Mouse (Mus musculus) right cerebral cortex, postnatal 10 days (tissue): ENCODE measurements around the gene Cadm2.

Experiments
- DNase-seq, 2 experiments: peaks; one replicate each; pipeline ENCODE4 v3.0.0; 2021; ENCODE audit warnings: low spot score in 2 of 2

Cadm2 gene

GRCm38 (mm10) chr16:66748533-66748932 is 872.2 kb downstream of the Cadm2 start:
- no peak for DNase-seq

GRCm38 (mm10) chr16:66731212-66731611 is 889.5 kb downstream of the Cadm2 start:
- DNase-seq = no peak

DNA sequence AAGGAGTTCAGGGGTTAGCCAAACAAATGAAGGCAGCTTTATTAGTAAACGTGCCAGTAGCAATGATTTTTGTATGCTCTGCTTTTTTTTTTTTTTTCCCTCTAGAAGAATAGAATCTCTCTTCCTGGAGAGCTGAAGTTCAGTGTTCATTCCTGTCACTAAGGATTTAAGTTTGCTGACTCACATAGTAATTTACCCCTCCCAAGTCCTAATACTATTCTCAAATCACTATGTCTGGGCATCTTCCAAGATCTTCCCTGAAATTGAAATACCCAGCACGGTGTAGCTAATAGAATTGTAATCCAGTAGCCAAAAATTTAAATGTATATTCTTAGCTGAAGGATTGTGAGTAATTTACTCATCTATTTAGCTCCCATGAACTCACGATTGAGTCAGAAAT is 914.2 kb downstream of the Cadm2 start:
- no peak for DNase-seq

DNA sequence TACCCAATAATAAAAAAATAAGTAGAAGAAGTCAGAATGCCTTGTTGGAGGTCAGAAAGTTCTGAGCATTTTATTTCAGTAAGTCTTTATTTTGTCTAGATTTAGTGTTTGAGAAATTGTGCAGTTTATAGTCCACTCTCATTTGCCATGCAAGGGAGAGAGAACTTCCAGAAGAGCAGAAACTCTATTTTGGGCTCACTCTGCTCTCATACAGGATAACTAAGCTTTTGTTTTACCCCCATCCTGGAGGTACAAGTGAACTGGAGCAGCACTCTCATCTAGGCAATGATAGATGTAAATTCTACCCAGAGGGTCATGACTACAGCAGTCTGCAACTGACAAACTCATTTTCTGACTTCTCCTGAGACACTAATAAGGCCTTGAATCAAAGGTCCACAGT is 925.9 kb downstream of the Cadm2 start:
- no peak for DNase-seq

DNA sequence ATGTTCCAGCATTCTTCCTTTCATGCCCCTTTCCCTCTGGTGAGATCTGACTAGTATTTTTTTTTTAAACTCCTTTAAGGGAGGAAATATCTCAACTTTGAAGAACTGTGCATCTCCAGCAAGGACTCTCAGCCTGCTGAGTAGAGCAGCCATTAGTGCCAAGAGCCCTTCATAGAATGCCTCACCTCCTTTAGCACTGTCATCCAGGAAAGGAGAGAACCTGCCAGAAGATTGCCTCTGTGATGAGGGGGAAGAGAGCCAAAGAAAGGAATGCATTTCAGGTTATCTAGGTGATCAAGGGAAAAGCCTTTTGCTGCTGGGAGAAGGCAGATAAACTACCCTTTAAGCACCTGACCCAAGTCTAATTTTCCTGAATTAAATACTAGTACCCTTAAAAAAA is 943.5 kb downstream of the Cadm2 start:
- no peak for DNase-seq

DNA sequence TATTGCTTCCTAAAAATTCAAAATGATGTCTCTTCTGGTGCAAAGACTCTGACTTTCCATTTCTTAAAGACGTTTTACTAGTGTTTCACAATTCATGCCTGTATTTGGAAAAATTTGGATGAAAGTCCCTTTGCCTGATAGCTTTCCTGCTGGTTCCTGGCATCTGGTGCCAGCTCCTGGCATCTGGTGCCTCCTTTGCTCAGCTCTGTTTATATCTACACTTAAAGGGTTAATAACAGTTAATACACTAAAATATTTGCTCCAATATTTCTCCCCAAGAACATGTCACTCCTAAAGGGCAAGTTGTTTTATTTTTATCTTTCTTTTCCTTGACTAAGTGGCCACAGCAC is 969.7 kb downstream of the Cadm2 start:
- DNase-seq = no peak

GRCm38 (mm10) chr16:66650348-66651012 is 970.2 kb downstream of the Cadm2 start:
- peak; percentile 45 to 63 for DNase-seq

GRCm38 (mm10) chr16:66647798-66648197 is 972.9 kb downstream of the Cadm2 start:
- no peak for DNase-seq

GRCm38 (mm10) chr16:66643606-66644005 is 977.1 kb downstream of the Cadm2 start:
- DNase-seq = no peak

GRCm38 (mm10) chr16:66627527-66627926 is 993.2 kb downstream of the Cadm2 start:
- no peak for DNase-seq

DNA sequence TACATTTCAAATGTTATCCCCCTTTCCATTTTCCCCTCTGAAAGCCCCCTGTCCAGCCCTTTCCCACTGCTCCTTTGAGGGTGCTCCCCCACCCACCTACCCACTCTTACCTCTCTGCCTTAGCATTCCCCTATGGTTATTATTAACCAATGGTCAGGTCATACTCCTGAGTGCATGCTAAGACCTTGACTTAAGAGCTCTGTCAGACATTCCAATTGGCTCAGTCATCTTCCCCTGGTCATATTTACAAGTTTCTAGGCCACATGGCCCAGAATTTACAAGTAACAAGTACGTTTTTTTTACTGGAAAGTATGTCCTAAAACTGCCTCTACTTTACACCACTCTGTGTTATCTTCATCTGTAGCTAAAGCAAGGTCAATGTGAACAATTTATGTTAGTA is 998.3 kb downstream of the Cadm2 start:
- no peak for DNase-seq

DNA sequence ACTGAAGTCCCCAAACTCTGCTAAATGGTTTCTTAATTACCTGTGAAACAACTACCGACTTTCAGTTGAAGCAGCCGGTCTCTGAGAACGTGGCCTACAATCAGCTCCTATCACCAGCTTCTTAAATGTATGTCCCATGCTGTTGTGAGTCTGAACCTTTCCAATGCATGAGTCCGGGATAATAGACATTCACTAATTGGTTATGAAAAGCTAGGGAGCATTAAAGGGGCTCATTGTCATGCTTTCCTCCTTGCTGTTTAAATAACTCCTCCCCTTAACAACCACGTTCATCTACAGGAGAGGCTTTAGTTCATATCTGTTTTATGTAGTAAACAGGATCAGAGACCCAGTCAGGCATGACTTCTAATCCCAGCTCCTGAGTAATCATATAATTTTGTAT is 1008.1 kb downstream of the Cadm2 start:
- DNase-seq = no peak
